Mouse (Mus musculus): ENCODE measurements around the gene Ick. TPM values are rescaled to one million over a fixed set of nuclear protein-coding genes. Genes with fewer than 3 reads are reported as not detected.
A peak's percentile ranks its signal among the peaks of the same experiment; 100 is the strongest.
"Not testable (repeated sequence)": the region's sequence is repeated elsewhere in the genome, so short reads cannot be mapped to it uniquely, and the experiment has no call there.

Ick gene
- polyA plus RNA-seq, 1 experiment from 2014 or later: 34.6 TPM

DNA sequence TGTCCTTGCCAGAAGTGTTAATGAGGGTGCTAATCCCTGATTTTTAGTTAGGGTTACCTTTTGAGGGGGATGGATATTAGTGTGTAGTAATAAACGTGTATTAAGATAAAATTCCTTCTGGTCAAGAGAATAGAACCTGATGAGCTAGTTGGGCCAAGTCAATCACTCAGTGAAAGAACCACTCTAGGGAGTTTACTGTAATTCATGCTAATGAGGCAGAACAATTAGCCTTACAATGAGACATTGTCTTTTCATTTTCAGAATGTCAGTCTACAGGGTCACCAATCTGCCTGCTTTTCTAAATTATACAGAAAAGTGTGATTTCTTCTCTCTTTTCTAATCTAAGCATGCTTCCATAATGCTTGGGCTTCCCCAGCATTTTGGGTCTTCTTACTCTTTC is 65.0 kb downstream of the Ick start:
- H3K4me3 ChIP-seq (replicated peaks; ENCODE audit: low read length): no peak overlapping the region
- WGBS: 33% methylated on average over 1 of the region's 1 CpGs
- peaks cover 6% of the 10 kb centered on the region; the same call in 1 of the 2 replicates for H3K4me1 ChIP-seq (replicated peaks; ENCODE audit: control insufficient read depth, insufficient read depth, low read length)
- no peaks in the 10 kb centered on the region for H3K9me3 ChIP-seq (ENCODE audit: control insufficient read depth, low read length)
- H3K36me3 ChIP-seq (replicated peaks; ENCODE audit: control insufficient read depth, insufficient read depth): peaks cover 14% of the 10 kb centered on the region
- ATAC-seq (ENCODE audit: low FRiP score): no peak
- H3K9ac ChIP-seq: no peak overlapping the region
- no peak overlapping the region for H3K27ac ChIP-seq
- H3K4me2 ChIP-seq (replicated peaks): no peak overlapping the region
- no peaks in the 10 kb centered on the region for H3K27me3 ChIP-seq (ENCODE audit: control insufficient read depth, insufficient read depth, low read length)
- DNase-seq (ENCODE audit: low spot score): no peak

DNA sequence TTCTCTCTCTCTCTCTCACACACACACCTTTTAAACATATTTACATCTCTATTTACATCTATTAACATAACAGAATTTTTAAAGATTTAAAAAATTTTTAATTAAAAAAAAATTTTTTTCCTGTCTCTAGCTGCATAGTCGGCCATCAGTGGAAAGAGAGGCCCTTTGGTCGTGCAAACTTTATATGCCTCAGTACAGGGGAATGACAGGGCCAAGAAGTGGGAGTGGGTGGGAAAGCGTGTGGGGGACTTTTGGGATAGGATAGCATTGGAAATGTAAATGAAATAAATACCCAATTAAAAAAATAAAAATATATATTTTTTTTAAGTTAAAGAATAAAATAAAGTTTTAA is 65.9 kb downstream of the Ick start:
- not testable (repeated sequence) for H3K27me3 ChIP-seq (ENCODE audit: control insufficient read depth, insufficient read depth, low read length); DNase-seq (ENCODE audit: low spot score); H3K9ac ChIP-seq; H3K36me3 ChIP-seq (replicated peaks; ENCODE audit: control insufficient read depth, insufficient read depth); H3K4me1 ChIP-seq (replicated peaks; ENCODE audit: control insufficient read depth, insufficient read depth, low read length); ATAC-seq (ENCODE audit: low FRiP score); H3K9me3 ChIP-seq (ENCODE audit: control insufficient read depth, low read length); H3K4me3 ChIP-seq (replicated peaks; ENCODE audit: low read length)
- Histone ChIP-seq H3K27ac (0 out of 2 replicates have a peak overlapping the region, but pooled peaks have one; percentile 9), H3K4me2 (replicated peaks) (0 out of 2 replicates have a peak overlapping the region, but pooled peaks have one; percentile 9)
- 39% methylated on average over 3 of the region's 3 CpGs for WGBS

DNA sequence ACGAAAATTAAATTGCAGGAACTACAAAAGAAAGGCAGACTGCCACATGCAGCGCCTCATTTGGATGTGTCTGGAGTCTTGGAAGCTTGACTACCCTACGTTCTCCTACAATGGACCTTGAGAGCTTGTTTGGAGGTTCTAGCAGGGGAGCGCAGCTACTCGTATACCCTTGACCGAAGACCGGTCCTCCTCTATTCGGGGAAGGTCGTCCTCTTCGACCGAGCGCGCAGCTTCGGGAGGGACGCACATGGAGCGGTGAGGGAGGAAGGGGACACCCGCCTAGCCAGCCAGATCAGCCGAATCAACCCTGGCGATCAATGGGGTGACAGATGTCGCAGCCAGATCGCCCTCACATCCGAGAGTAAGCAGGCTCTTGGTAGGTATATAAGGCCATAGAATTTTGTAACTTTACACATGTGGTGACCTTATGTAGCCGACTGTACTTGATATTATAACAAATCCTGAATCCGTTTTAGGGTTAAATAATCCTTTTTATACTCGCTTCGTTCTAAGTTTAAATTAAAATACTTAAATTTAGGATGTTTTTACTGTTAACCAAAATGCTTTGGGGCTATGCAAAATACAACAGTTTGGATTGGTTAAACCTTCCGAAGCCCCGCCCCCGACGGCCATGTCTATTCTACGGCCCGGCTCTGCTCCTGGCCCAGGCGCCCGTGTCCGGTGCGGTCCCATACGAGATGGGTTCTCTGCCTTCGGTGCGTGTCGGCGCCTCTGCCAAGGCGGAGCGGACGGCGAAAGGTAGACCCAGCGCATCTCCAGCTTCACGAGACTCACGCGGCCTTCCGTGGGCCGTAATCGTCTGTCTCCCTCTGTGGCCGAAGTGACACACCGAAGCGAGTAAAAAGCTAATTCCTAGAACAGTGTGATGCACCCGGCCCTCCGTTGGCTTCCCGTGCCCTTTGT is 66.5 kb downstream of the Ick start:
- peak overlapping the region; percentile 80 for H3K9ac ChIP-seq
- H3K27ac ChIP-seq: peak overlapping the region; percentile 97
- no peaks in the 10 kb centered on the region for H3K27me3 ChIP-seq (ENCODE audit: control insufficient read depth, insufficient read depth, low read length)
- ATAC-seq (ENCODE audit: low FRiP score) (peak; percentile 98), DNase-seq (ENCODE audit: low spot score) (peak; percentile 95)
- peak overlapping the region; percentile 47 for H3K4me3 ChIP-seq (replicated peaks; ENCODE audit: low read length)
- 0 out of 2 replicates have a peak, but pooled peaks cover 2% of the 10 kb centered on the region for H3K36me3 ChIP-seq (replicated peaks; ENCODE audit: control insufficient read depth, insufficient read depth)
- WGBS: under 1% methylated on average over 49 of the region's 58 CpGs
- peaks cover 6% of the 10 kb centered on the region; the same call in 1 of the 2 replicates for H3K4me1 ChIP-seq (replicated peaks; ENCODE audit: control insufficient read depth, insufficient read depth, low read length)
- peak overlapping the region; percentile 62 for H3K4me2 ChIP-seq (replicated peaks)
- H3K9me3 ChIP-seq (ENCODE audit: control insufficient read depth, low read length): no peaks in the 10 kb centered on the region

DNA sequence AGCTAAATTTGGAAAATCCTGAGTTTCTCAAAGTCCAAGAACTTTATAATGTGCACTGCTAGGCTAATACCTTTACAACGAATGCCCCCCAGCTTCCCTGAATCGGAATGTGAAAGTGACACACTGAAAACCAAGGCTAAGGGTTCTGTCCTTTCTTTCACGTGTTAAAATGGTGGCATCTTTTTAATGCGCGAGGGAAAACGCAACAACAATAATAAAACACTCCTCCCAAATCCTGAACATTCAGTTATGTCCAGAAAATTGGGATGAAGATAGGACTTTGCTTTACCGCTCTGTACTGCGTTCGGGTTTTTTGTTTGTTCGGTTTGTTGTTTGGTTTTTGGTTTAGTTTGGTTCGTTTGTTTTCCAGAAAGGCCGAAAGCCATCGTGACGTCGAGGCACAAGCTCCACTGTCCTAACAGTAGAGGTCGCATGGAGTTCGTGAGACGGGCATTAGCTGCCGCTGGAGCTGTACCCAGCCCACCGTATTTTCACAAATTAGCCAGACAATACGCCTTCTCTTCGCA is 67.3 kb downstream of the Ick start:
- Histone ChIP-seq H3K4me3 (replicated peaks; ENCODE audit: low read length) (peak overlapping the region; percentile 47), H3K27ac (peak overlapping the region; percentile 97), H3K9me3 (ENCODE audit: control insufficient read depth, low read length) (no peaks in the 10 kb centered on the region), H3K4me1 (replicated peaks; ENCODE audit: control insufficient read depth, insufficient read depth, low read length) (peaks cover 6% of the 10 kb centered on the region; the same call in 1 of the 2 replicates), H3K27me3 (ENCODE audit: control insufficient read depth, insufficient read depth, low read length) (no peaks in the 10 kb centered on the region), H3K9ac (peak overlapping the region; percentile 80), H3K36me3 (replicated peaks; ENCODE audit: control insufficient read depth, insufficient read depth) (no peaks in the 10 kb centered on the region), H3K4me2 (replicated peaks) (peak overlapping the region; percentile 62)
- peak; percentile 86 for DNase-seq (ENCODE audit: low spot score)
- ATAC-seq (ENCODE audit: low FRiP score): peak; percentile 71
- 1% methylated on average over 22 of the region's 22 CpGs for WGBS

DNA sequence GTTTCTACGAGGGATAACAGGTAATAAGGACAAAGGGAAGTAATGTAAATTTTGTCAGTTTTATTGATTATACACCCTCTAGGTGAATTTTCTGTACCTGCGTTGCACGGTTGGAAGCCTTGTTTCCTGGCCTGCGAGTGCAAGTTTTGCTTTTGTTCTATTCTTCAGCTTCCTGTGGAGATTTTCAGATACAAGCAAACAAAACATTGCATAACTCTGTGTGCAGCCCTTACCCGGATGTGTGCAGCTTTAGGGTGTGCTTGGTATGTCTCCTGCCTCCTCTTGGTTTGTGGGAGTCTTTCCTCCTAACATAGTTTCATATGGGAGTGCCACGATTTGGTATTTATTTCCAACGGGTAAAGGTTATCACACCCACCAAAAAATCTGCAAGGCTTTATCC is 67.8 kb downstream of the Ick start:
- 37% methylated on average over 7 of the region's 7 CpGs for WGBS

DNA sequence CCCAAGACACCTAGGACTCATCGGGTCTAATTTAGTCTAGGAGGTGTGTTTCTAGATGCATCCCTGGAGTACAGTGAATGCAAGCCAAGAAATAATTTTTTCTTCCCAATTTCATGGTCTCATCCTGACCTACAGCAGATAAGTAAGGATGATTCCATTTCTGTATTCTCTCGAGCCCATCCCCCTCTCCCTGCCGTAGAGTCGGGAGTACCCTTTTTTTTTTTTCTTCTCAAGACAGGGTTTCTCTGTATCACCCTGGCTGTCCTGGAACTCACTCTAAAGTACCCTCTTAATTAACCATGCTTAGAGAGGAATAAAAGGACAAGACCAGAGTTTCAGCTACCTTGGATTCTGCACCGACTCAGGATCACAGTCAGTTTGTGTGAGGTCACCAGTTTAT is 69.2 kb downstream of the Ick start:
- ATAC-seq (ENCODE audit: low FRiP score): no peak
- H3K4me2 ChIP-seq (replicated peaks): no peak overlapping the region
- no peaks in the 10 kb centered on the region for H3K27me3 ChIP-seq (ENCODE audit: control insufficient read depth, insufficient read depth, low read length)
- H3K36me3 ChIP-seq (replicated peaks; ENCODE audit: control insufficient read depth, insufficient read depth): no peaks in the 10 kb centered on the region
- H3K9me3 ChIP-seq (ENCODE audit: control insufficient read depth, low read length): no peaks in the 10 kb centered on the region
- H3K4me1 ChIP-seq (replicated peaks; ENCODE audit: control insufficient read depth, insufficient read depth, low read length): peaks cover 6% of the 10 kb centered on the region; the same call in 1 of the 2 replicates
- H3K27ac ChIP-seq: no peak overlapping the region
- WGBS: 82% methylated on average over 5 of the region's 5 CpGs
- H3K9ac ChIP-seq: no peak overlapping the region
- no peak for DNase-seq (ENCODE audit: low spot score)
- H3K4me3 ChIP-seq (replicated peaks; ENCODE audit: low read length): no peak overlapping the region

More for the DNA sequence above, 67.8 kb downstream of the Ick start:
- Histone ChIP-seq H3K4me3 (replicated peaks; ENCODE audit: low read length) (peak overlapping the region; percentile 47), H3K9me3 (ENCODE audit: control insufficient read depth, low read length) (no peaks in the 10 kb centered on the region), H3K27me3 (ENCODE audit: control insufficient read depth, insufficient read depth, low read length) (no peaks in the 10 kb centered on the region), H3K36me3 (replicated peaks; ENCODE audit: control insufficient read depth, insufficient read depth) (no peaks in the 10 kb centered on the region), H3K4me1 (replicated peaks; ENCODE audit: control insufficient read depth, insufficient read depth, low read length) (peaks cover 6% of the 10 kb centered on the region; the same call in 1 of the 2 replicates), H3K27ac (peak overlapping the region; percentile 97), H3K4me2 (replicated peaks) (peak overlapping the region; percentile 62), H3K9ac (peak overlapping the region; percentile 80)
- DNase-seq (ENCODE audit: low spot score) (no peak), ATAC-seq (ENCODE audit: low FRiP score) (no peak)

DNA sequence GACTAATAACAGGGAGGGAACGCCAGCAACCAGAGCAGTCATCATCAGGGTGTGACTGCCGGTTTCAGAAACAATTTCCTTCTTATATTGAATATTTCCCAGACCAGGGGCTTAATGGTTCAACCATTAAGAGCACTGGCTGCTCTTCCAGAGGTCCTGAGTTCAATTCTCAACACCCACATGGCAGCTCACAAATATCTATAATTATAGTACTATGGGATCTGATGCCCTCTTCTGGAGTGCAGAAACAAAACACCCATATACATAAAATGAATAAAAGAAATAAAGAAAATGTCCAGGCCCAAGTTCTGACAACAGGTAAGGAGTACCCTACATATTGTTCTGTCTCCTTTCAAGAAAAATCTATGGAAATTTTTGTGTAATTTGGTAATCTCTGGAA is 70.1 kb downstream of the Ick start:
- ATAC-seq (ENCODE audit: low FRiP score) (no peak), DNase-seq (ENCODE audit: low spot score) (no peak)
- Histone ChIP-seq H3K4me3 (replicated peaks; ENCODE audit: low read length) (no peak overlapping the region), H3K4me2 (replicated peaks) (no peak overlapping the region), H3K9ac (no peak overlapping the region), H3K9me3 (ENCODE audit: control insufficient read depth, low read length) (no peaks in the 10 kb centered on the region), H3K36me3 (replicated peaks; ENCODE audit: control insufficient read depth, insufficient read depth) (no peaks in the 10 kb centered on the region), H3K4me1 (replicated peaks; ENCODE audit: control insufficient read depth, insufficient read depth, low read length) (peaks cover 6% of the 10 kb centered on the region; the same call in 1 of the 2 replicates), H3K27ac (no peak overlapping the region), H3K27me3 (ENCODE audit: control insufficient read depth, insufficient read depth, low read length) (no peaks in the 10 kb centered on the region)
- 91% methylated on average over 2 of the region's 2 CpGs for WGBS

DNA sequence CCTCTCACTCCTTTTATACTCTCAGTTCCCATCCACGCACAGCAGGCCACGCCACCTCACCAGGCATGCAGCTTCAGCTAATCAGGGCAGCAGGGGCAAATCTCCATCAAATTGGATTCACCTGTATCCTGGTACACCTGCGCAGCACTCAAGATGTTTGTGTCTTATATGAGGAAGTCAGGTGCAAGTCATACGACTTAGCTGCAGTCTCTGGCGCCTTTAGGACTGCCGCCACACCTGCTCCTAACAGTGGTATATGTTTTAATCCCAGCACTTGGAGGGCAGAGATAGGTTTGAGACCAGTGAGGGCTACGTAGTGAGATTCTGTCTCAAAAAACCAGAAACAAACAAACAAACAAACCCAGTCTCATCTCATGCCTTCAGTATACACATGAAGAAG is 73.5 kb downstream of the Ick start, which contains the start of gene Gsta4:
TSS of gene Gsta4 (plus strand) at position 301 of the 400 bp plus-strand sequence.
- H3K27ac ChIP-seq; H3K9ac ChIP-seq; H3K9me3 ChIP-seq (ENCODE audit: control insufficient read depth, low read length); ATAC-seq (ENCODE audit: low FRiP score); DNase-seq (ENCODE audit: low spot score); H3K36me3 ChIP-seq (replicated peaks; ENCODE audit: control insufficient read depth, insufficient read depth); H3K4me3 ChIP-seq (replicated peaks; ENCODE audit: low read length); H3K4me1 ChIP-seq (replicated peaks; ENCODE audit: control insufficient read depth, insufficient read depth, low read length); H3K27me3 ChIP-seq (ENCODE audit: control insufficient read depth, insufficient read depth, low read length); H3K4me2 ChIP-seq (replicated peaks): not testable (repeated sequence)
- WGBS: 97% methylated on average over 4 of the region's 7 CpGs

DNA sequence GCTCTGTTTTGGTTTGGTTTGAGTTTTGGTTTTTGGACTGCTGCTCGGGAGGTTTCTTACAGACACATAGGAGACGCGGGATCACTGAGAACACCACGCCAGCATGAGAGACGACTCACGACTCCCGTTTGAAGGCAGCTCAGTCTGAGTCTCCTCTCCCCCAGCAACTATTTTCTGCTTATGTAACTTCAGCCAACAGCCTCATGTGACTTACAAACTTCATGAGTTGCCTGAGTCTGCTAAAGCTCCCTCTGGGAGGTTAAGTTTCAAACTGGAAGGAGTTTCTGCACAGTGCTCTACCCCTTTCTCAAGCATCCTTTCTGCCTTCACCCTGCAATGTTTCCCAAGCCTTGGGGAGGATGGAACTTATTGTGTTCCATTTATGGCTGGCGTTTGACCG is 76.7 kb downstream of the Ick start:
- Histone ChIP-seq H3K27me3 (ENCODE audit: control insufficient read depth, insufficient read depth, low read length) (no peaks in the 10 kb centered on the region), H3K27ac (no peak overlapping the region), H3K9ac (no peak overlapping the region), H3K9me3 (ENCODE audit: control insufficient read depth, low read length) (no peaks in the 10 kb centered on the region), H3K4me2 (replicated peaks) (no peak overlapping the region), H3K4me3 (replicated peaks; ENCODE audit: low read length) (no peak overlapping the region), H3K4me1 (replicated peaks; ENCODE audit: control insufficient read depth, insufficient read depth, low read length) (peaks cover 2% of the 10 kb centered on the region), H3K36me3 (replicated peaks; ENCODE audit: control insufficient read depth, insufficient read depth) (no peaks in the 10 kb centered on the region)
- no peak for DNase-seq (ENCODE audit: low spot score)
- ATAC-seq (ENCODE audit: low FRiP score): no peak
- 85% methylated on average over 9 of the region's 9 CpGs for WGBS
